ENCODE assay signal across 8 mouse cellular contexts in the genomic region with DNA sequence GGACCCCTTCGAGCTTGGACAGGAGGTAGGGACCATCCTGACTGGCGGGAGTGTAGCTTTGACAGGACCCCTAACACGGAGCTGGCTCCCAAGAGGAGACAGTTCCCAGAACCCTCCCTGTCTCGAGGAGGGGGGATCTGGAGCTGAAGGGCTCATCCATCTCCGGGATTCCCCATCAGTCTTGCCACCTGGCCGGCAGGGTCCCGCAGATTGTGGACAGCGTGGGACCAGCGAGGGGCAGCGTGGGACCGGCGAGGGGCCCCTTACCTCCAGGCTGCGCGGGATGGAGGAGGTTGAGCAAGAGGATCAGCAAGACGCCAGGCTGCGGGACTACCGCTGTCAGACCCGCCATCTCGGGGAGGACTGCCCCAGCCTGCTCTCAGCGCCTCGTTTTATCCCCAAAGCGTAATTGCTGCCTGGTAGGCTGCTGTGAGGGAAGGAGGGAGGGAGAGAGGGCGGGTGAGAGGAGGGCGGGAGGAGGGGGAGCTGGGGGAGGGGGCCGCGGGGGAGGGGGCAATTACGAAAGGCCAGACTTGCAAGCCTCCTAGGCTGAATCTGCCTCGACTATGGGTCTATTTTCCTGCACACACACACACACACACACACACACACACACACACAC. TPM values are rescaled to one million over a fixed set of nuclear protein-coding genes. Genes with fewer than 3 reads are reported as not detected.
DNase-seq lines count a peak whose midpoint lies in the region; ATAC-seq and TF ChIP-seq lines count a peak whose summit lies in the region.

Eln (minus strand) TSS at position 434 of the 622 bp plus-strand sequence.

- 0 out of 2 replicates have a peak, but pooled peaks cover 1% of the 10 kb centered on the region for H3K27me3 ChIP-seq in spleen, adult 2 months (ENCODE audit: control insufficient read depth, insufficient read depth, low read length)
- H3K27me3 ChIP-seq in embryonic facial prominence, embryonic 15.5 days, result no peaks in the 10 kb centered on the region
- peaks cover 75% of the 10 kb centered on the region for H3K27me3 ChIP-seq in heart, embryonic 10.5 days (ENCODE audit: insufficient read depth, poor library complexity, severe bottlenecking)
- H3K27me3 ChIP-seq in stomach, embryonic 16.5 days (ENCODE audit: control insufficient read depth, insufficient read depth, low read length), result no peaks in the 10 kb centered on the region

- H3K27ac ChIP-seq in spleen, adult 2 months (ENCODE audit: insufficient read depth, low read length), result peak within 1 kb of the TSS; percentile 53; the same call in 1 of the 2 replicates
- H3K27ac ChIP-seq in embryonic facial prominence, embryonic 15.5 days (replicated peaks), result peak within 1 kb of the TSS; percentile 90
- peak within 1 kb of the TSS; percentile 82 for H3K27ac ChIP-seq in heart, embryonic 10.5 days
- peak within 1 kb of the TSS; percentile 73 for H3K27ac ChIP-seq in stomach, embryonic 16.5 days (ENCODE audit: low read length)

- H3K9ac ChIP-seq in embryonic facial prominence, embryonic 15.5 days, result peak within 1 kb of the TSS; percentile 68
- H3K9ac ChIP-seq in stomach, embryonic 16.5 days (ENCODE audit: low read length), result peak within 1 kb of the TSS; percentile 77

- WGBS in spleen, adult 2 months, result 8% methylated on average over 22 of the region's 28 CpGs
- 2% methylated on average over 22 of the region's 28 CpGs for WGBS in embryonic facial prominence, embryonic 15.5 days
- under 1% methylated on average over 20 of the region's 28 CpGs for WGBS in heart, embryonic 10.5 days
- WGBS in stomach, embryonic 16.5 days, result under 1% methylated on average over 26 of the region's 28 CpGs

- peak within 1 kb of the TSS; percentile 76 for H3K4me2 ChIP-seq in embryonic facial prominence, embryonic 15.5 days (replicated peaks)
- peak within 1 kb of the TSS; percentile 63 for H3K4me2 ChIP-seq in stomach, embryonic 16.5 days (ENCODE audit: low read depth, low read length)

- TF ChIP-seq POLR2A in spleen, adult 2 months (IDR thresholded peaks at IDR 0.05; ENCODE audit: low read depth, low read length), result no peak

- TF ChIP-seq CTCF in spleen, adult 2 months (IDR thresholded peaks at IDR 0.05; ENCODE audit: extremely low read depth, insufficient read depth, insufficient read length, insufficient replicate concordance), result no peak

- H3K36me3 ChIP-seq in spleen, adult 2 months (ENCODE audit: control insufficient read depth, insufficient read depth, low read length), result no peaks in the 10 kb centered on the region
- H3K36me3 ChIP-seq in embryonic facial prominence, embryonic 15.5 days, result no peaks in the 10 kb centered on the region; the same call in 1 of the 2 replicates
- H3K36me3 ChIP-seq in heart, embryonic 10.5 days, result no peaks in the 10 kb centered on the region
- no peaks in the 10 kb centered on the region for H3K36me3 ChIP-seq in stomach, embryonic 16.5 days (ENCODE audit: control insufficient read depth, insufficient read depth, low read length)

- no peaks in the 10 kb centered on the region for H3K4me1 ChIP-seq in spleen, adult 2 months (ENCODE audit: control insufficient read depth, insufficient read depth, insufficient read length)
- H3K4me1 ChIP-seq in embryonic facial prominence, embryonic 15.5 days, result peaks cover 81% of the 10 kb centered on the region
- peaks cover 23% of the 10 kb centered on the region for H3K4me1 ChIP-seq in heart, embryonic 10.5 days
- H3K4me1 ChIP-seq in stomach, embryonic 16.5 days (ENCODE audit: control insufficient read depth, insufficient read depth, low read length), result peaks cover 31% of the 10 kb centered on the region

- peak; percentile 66 for ATAC-seq in embryonic facial prominence, embryonic 15.5 days (ENCODE audit: insufficient number of reproducible peaks, low FRiP score, low TSS enrichment, low read depth)
- peak; percentile 72 for ATAC-seq in stomach, embryonic 16.5 days (ENCODE audit: insufficient read depth, low FRiP score)

- peak within 1 kb of the TSS; percentile 31; the same call in 1 of the 2 replicates for H3K4me3 ChIP-seq in spleen, adult 2 months (ENCODE audit: extremely low read depth, insufficient read depth, insufficient read length)
- peak within 1 kb of the TSS; percentile 55 for H3K4me3 ChIP-seq in embryonic facial prominence, embryonic 15.5 days (replicated peaks)
- H3K4me3 ChIP-seq in heart, embryonic 10.5 days, result peak within 1 kb of the TSS; percentile 64
- peak within 1 kb of the TSS; percentile 52 for H3K4me3 ChIP-seq in stomach, embryonic 16.5 days (replicated peaks; ENCODE audit: low read length)

- H3K9me3 ChIP-seq in embryonic facial prominence, embryonic 15.5 days (replicated peaks), result no peaks in the 10 kb centered on the region
- H3K9me3 ChIP-seq in heart, embryonic 10.5 days, result no peaks in the 10 kb centered on the region
- no peaks in the 10 kb centered on the region for H3K9me3 ChIP-seq in stomach, embryonic 16.5 days (replicated peaks; ENCODE audit: control insufficient read depth, low read length)

- no peak for DNase-seq in spleen, adult 2 months (ENCODE audit: low read depth in 1 of 2, low spot score in 2 of 2)
- DNase-seq in spleen, postnatal 4 days (ENCODE audit: low spot score in 2 of 2), result no peak
- DNase-seq in heart, embryonic 10.5 days (ENCODE audit: low spot score), result no peak
- DNase-seq in layer of hippocampus, postnatal 10 days (ENCODE audit: low spot score in 2 of 2), result peak; percentile 55 to 61
- peak; percentile 83 for DNase-seq in lung, postnatal 14 days
- no peak for DNase-seq in thymus, adult 18-20 months

RNA-seq across cellular contexts. Expression of gene Eln, which starts in this region (rescaled TPM):
- polyA plus RNA-seq in spleen, adult 2 months (2012; rRNA removed), result 39.4 and 41.9 TPM in 2 replicates
- 289 and 312 TPM in 2 replicates for polyA plus RNA-seq in embryonic facial prominence, embryonic 15.5 days (2015; fragmentation: Nextera tagmentation; extraction: Ambion mirVana)
- polyA plus RNA-seq in heart, embryonic 10.5 days (2016; fragmentation: Nextera tagmentation; extraction: Ambion mirVana), result 4.8 and 8.0 TPM in 2 replicates
- total RNA-seq in layer of hippocampus, postnatal 10 days (2021), result 10 to 100 TPM; 94.0 to 99.5 TPM
- 93.7 and 97.0 TPM in 2 replicates for polyA plus RNA-seq in stomach, embryonic 16.5 days (2015; fragmentation: Nextera tagmentation; extraction: Ambion mirVana)

Comparison
In these comparisons a context has a peak if more than half of its experiments do, and no peak if none do; other contexts are left out.
1. DNase-seq: peak in layer of hippocampus, postnatal 10 days (2 of 2) and lung, postnatal 14 days (single experiment); none in spleen, adult 2 months (0 of 2), spleen, postnatal 4 days (0 of 2), heart, embryonic 10.5 days (single experiment) and thymus, adult 18-20 months (0 of 2).
2. Peak in every context shown above with its lines, with median percentiles within 50 percentile points of each other: H3K27ac ChIP-seq and H3K4me3 ChIP-seq.